24 mouse cellular contexts compared by ENCODE assay signal in the genomic region with DNA sequence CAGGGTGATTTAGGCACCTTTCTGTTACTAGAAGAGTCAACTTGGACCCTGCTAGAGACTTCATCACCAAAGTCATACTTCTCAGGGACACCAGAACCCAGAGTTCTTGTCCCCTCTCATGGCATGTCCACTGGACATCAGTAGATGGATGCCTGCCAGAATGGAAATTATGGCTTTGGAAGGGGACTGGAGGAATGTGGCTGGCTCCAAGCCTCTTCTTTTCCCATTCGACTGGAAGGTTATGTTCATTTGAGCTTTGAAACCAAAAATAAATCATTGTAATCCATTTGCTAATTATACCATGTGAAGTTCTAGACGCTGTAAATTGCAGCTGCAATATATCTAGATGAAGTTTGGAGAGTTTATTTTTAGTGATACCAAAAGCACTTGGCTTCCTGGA.
DNase-seq lines count a peak whose midpoint lies in the region; ATAC-seq and TF ChIP-seq lines count a peak whose summit lies in the region.
"Had no signal": no experiment of that assay in that cellular context is flagged by ENCODE, and none has a peak within 500 bp of the region (broad histone marks: within the 10 kb centered on the region; RNA-seq: fewer than 3 reads in every experiment).

No protein-coding gene starts in this region.

- no peak overlapping the region for H3K9ac ChIP-seq in lung, embryonic 14.5 days
- H3K9ac ChIP-seq in kidney, embryonic 16.5 days (replicated peaks; ENCODE audit: low read length) = no peak overlapping the region
- H3K9ac ChIP-seq in liver, embryonic 11.5 days (ENCODE audit: low read depth, low read length) = no peak overlapping the region
- H3K9ac ChIP-seq: embryonic facial prominence, embryonic 12.5 days; heart, embryonic 13.5 days; hindbrain, embryonic 15.5 days; liver, embryonic 13.5 days; midbrain, embryonic 13.5 days; neural tube, embryonic 12.5 days had no signal

- H3K4me2 ChIP-seq in lung, embryonic 14.5 days = no peak overlapping the region
- H3K4me2 ChIP-seq in kidney, embryonic 16.5 days (replicated peaks; ENCODE audit: low read depth, low read length) = no peak overlapping the region
- H3K4me2 ChIP-seq in liver, embryonic 11.5 days = no peak overlapping the region
- H3K4me2 ChIP-seq: embryonic facial prominence, embryonic 12.5 days; heart, embryonic 13.5 days; hindbrain, embryonic 15.5 days; liver, embryonic 13.5 days; midbrain, embryonic 13.5 days; neural tube, embryonic 12.5 days had no signal

- no peaks in the 10 kb centered on the region for H3K9me3 ChIP-seq in lung, embryonic 14.5 days (ENCODE audit: low read depth, low read length)
- no peaks in the 10 kb centered on the region for H3K9me3 ChIP-seq in kidney, embryonic 16.5 days (ENCODE audit: low read length)
- H3K9me3 ChIP-seq in liver, embryonic 11.5 days (ENCODE audit: control insufficient read depth, low read length) = no peaks in the 10 kb centered on the region
- H3K9me3 ChIP-seq: embryonic facial prominence, embryonic 12.5 days; heart, embryonic 13.5 days; hindbrain, embryonic 15.5 days; liver, embryonic 13.5 days; midbrain, embryonic 13.5 days; neural tube, embryonic 12.5 days had no signal

- H3K27me3 ChIP-seq in lung, embryonic 14.5 days (ENCODE audit: insufficient read depth, low read length) = no peaks in the 10 kb centered on the region
- H3K27me3 ChIP-seq in kidney, embryonic 16.5 days (ENCODE audit: insufficient read depth, low read length) = no peaks in the 10 kb centered on the region
- H3K27me3 ChIP-seq in liver, embryonic 11.5 days (replicated peaks; ENCODE audit: control insufficient read depth, insufficient read depth, low read length) = no peaks in the 10 kb centered on the region
- H3K27me3 ChIP-seq: embryonic facial prominence, embryonic 12.5 days; heart, embryonic 13.5 days; hindbrain, embryonic 15.5 days; liver, embryonic 13.5 days; midbrain, embryonic 13.5 days; neural tube, embryonic 12.5 days had no signal

- no peak overlapping the region for H3K27ac ChIP-seq in lung, embryonic 14.5 days (ENCODE audit: low read depth)
- peak overlapping the region; percentile 76 for H3K27ac ChIP-seq in kidney, embryonic 16.5 days (ENCODE audit: low read length)
- no peak overlapping the region for H3K27ac ChIP-seq in liver, embryonic 11.5 days (ENCODE audit: low read depth, low read length)
- H3K27ac ChIP-seq: embryonic facial prominence, embryonic 12.5 days; heart, embryonic 13.5 days; hindbrain, embryonic 15.5 days; left cerebral cortex, adult 2 months; liver, embryonic 13.5 days; midbrain, embryonic 13.5 days; neural tube, embryonic 12.5 days had no signal

- no peaks in the 10 kb centered on the region for H3K4me1 ChIP-seq in lung, embryonic 14.5 days (ENCODE audit: insufficient read depth)
- no peaks in the 10 kb centered on the region for H3K4me1 ChIP-seq in lung, adult 2 months (ENCODE audit: control insufficient read depth, insufficient read depth, low read length)
- peaks cover 56% of the 10 kb centered on the region for H3K4me1 ChIP-seq in kidney, embryonic 16.5 days (ENCODE audit: insufficient read depth, low read length)
- no peaks in the 10 kb centered on the region for H3K4me1 ChIP-seq in liver, embryonic 11.5 days (replicated peaks; ENCODE audit: control insufficient read depth, insufficient read depth, low read length)
- H3K4me1 ChIP-seq: embryonic facial prominence, embryonic 12.5 days; hindbrain, embryonic 15.5 days; liver, embryonic 13.5 days; midbrain, embryonic 13.5 days; neural tube, embryonic 12.5 days had no signal

- no peaks in the 10 kb centered on the region for H3K36me3 ChIP-seq in lung, embryonic 14.5 days (ENCODE audit: insufficient read depth)
- no peaks in the 10 kb centered on the region for H3K36me3 ChIP-seq in kidney, embryonic 16.5 days (ENCODE audit: insufficient read depth, low read length)
- no peaks in the 10 kb centered on the region for H3K36me3 ChIP-seq in liver, embryonic 11.5 days (ENCODE audit: control insufficient read depth, insufficient read depth, low read length)
- H3K36me3 ChIP-seq: embryonic facial prominence, embryonic 12.5 days; heart, embryonic 13.5 days; hindbrain, embryonic 15.5 days; liver, embryonic 13.5 days; midbrain, embryonic 13.5 days; neural tube, embryonic 12.5 days had no signal

- TF ChIP-seq POLR2A in lung, adult 2 months (IDR thresholded peaks at IDR 0.05; ENCODE audit: borderline replicate concordance, extremely low read depth, low read depth, low read length) = no peak

- no peak for ATAC-seq in lung, embryonic 14.5 days (ENCODE audit: insufficient read depth)
- 0 out of 2 replicates have a peak, but pooled peaks have one; percentile 46 for ATAC-seq in kidney, embryonic 16.5 days (ENCODE audit: low FRiP score, low TSS enrichment)
- no peak for ATAC-seq in liver, embryonic 11.5 days (replicated peaks; ENCODE audit: low FRiP score)
- ATAC-seq in inflammation-experienced regulatory T-cells, adult 6 months = no peak
- ATAC-seq: forebrain, embryonic 14.5 days; intestine, postnatal 0 days; lung, postnatal 0 days; midbrain, embryonic 13.5 days had no signal

- peak; percentile 53 for DNase-seq in lung, embryonic 14.5 days
- DNase-seq in lung, adult 2 months = no peak
- DNase-seq in kidney, adult 18-20 months = peak; percentile 17
- no peak for DNase-seq in liver, embryonic 11.5 days (ENCODE audit: low spot score)
- DNase-seq in spleen, adult 12 weeks (ENCODE audit: low spot score) = no peak
- DNase-seq: adrenal gland, adult 2 months; cerebellum, adult 8-10 months; gastrocnemius, postnatal 36 days; heart, postnatal 36 days; layer of hippocampus, adult 9-11 months; liver, embryonic 13.5 days; right cerebral cortex, adult 18-20 months; thymus, adult 2 months had no signal

- H3K4me3 ChIP-seq in lung, embryonic 14.5 days (ENCODE audit: low read depth, low read length) = no peak overlapping the region
- H3K4me3 ChIP-seq in lung, adult 2 months (replicated peaks; ENCODE audit: extremely low read depth, low read depth, low read length) = no peak overlapping the region
- no peak overlapping the region for H3K4me3 ChIP-seq in kidney, embryonic 16.5 days (ENCODE audit: low read length)
- no peak overlapping the region for H3K4me3 ChIP-seq in liver, embryonic 11.5 days (ENCODE audit: low read depth, low read length)
- H3K4me3 ChIP-seq: embryonic facial prominence, embryonic 12.5 days; heart, embryonic 13.5 days; hindbrain, embryonic 15.5 days; left cerebral cortex, adult 2 months; liver, embryonic 13.5 days; midbrain, embryonic 13.5 days; neural tube, embryonic 12.5 days had no signal

- no peak for TF ChIP-seq CTCF in lung, embryonic 14.5 days (IDR thresholded peaks at IDR 0.05; ENCODE audit: low read depth)
- no peak for TF ChIP-seq CTCF in lung, adult 2 months (IDR thresholded peaks at IDR 0.05; ENCODE audit: insufficient read depth, low read length)

- 23% methylated on average over 2 of the region's 2 CpGs for WGBS in lung, embryonic 14.5 days
- WGBS in lung, adult 2 months = 32% methylated on average over 2 of the region's 2 CpGs
- 42% methylated on average over 2 of the region's 2 CpGs for WGBS in kidney, embryonic 16.5 days
- WGBS in liver, embryonic 11.5 days = 72% methylated on average over 2 of the region's 2 CpGs

Comparison
In these comparisons a context has a peak if more than half of its experiments do, and no peak if none do; other contexts are left out.
1. DNase-seq: peak in lung, embryonic 14.5 days (single experiment) and kidney, adult 18-20 months (single experiment); none in lung, adult 2 months (single experiment), liver, embryonic 11.5 days (single experiment) and spleen, adult 12 weeks (single experiment).